Mouse (Mus musculus) urinary bladder, postnatal 25 days (tissue): ENCODE measurements around the gene Atp5e.

ENCODE experiments used
- DNase-seq: peaks from one replicate; pipeline ENCODE4 v3.0.0; 2022; ENCODE audit warnings: low spot score

Gene Atp5e

GRCm38 (mm10) chr2:174463789-174464523 is at the start of gene Atp5e:
Gene Atp5e, minus strand, starts transcription at chr2:174464105.
- peak; percentile 92 for DNase-seq

GRCm38 (mm10) chr2:174509825-174510224 is 45.9 kb upstream of the Atp5e start:
- no peak for DNase-seq

GRCm38 (mm10) chr2:174507998-174508397 is 44.1 kb upstream of the Atp5e start:
- DNase-seq: no peak

GRCm38 (mm10) chr2:174502831-174503460 is 39.0 kb upstream of the Atp5e start:
- DNase-seq: no peak

GRCm38 (mm10) chr2:174502321-174502720 is 38.4 kb upstream of the Atp5e start:
- DNase-seq: no peak

- DNase-seq: no peak
These were observed 37.6 kb upstream of the Atp5e start for GRCm38 (mm10) chr2:174501517-174501916.

GRCm38 (mm10) chr2:174500814-174501503 is 37.1 kb upstream of the Atp5e start:
- DNase-seq: no peak

- no peak for DNase-seq
These were observed 29.0 kb upstream of the Atp5e start for GRCm38 (mm10) chr2:174492858-174493257.

- no peak for DNase-seq
These were observed 23.1 kb upstream of the Atp5e start for GRCm38 (mm10) chr2:174487005-174487404.

GRCm38 (mm10) chr2:174478746-174479145 is 14.8 kb upstream of the Atp5e start:
- no peak for DNase-seq

GRCm38 (mm10) chr2:174477543-174478319 is 13.8 kb upstream of the Atp5e start:
- no peak for DNase-seq

- no peak for DNase-seq
These were observed 9.6 kb upstream of the Atp5e start for GRCm38 (mm10) chr2:174473550-174473927.

- DNase-seq: peak; percentile 100
These were observed 9.1 kb upstream of the Atp5e start, which contains the start of gene Prelid3b for GRCm38 (mm10) chr2:174472818-174473549. Gene Prelid3b, minus strand, starts transcription at chr2:174473081.

GRCm38 (mm10) chr2:174472407-174472806 is 8.5 kb upstream of the Atp5e start:
- peak; percentile 13 for DNase-seq

GRCm38 (mm10) chr2:174470786-174471405 is 7.0 kb upstream of the Atp5e start:
- DNase-seq: no peak

- DNase-seq: no peak
These were observed 6.4 kb upstream of the Atp5e start for GRCm38 (mm10) chr2:174470333-174470732.

- peak; percentile 15 for DNase-seq
These were observed 535 bp downstream of the Atp5e start for GRCm38 (mm10) chr2:174463370-174463769.

- DNase-seq: no peak
These were observed 4.5 kb downstream of the Atp5e start for GRCm38 (mm10) chr2:174459365-174459764.

- DNase-seq: no peak
These were observed 10.2 kb downstream of the Atp5e start for GRCm38 (mm10) chr2:174453681-174454080.

- DNase-seq: no peak
These were observed 13.6 kb downstream of the Atp5e start, which contains the start of gene Tubb1 for GRCm38 (mm10) chr2:174450353-174450752. Gene Tubb1, plus strand, starts transcription at chr2:174450695.

- no peak for DNase-seq
These were observed 15.5 kb downstream of the Atp5e start for GRCm38 (mm10) chr2:174448405-174448804.
